ENCODE assay signal across 14 mouse cellular contexts in the genomic region with DNA sequence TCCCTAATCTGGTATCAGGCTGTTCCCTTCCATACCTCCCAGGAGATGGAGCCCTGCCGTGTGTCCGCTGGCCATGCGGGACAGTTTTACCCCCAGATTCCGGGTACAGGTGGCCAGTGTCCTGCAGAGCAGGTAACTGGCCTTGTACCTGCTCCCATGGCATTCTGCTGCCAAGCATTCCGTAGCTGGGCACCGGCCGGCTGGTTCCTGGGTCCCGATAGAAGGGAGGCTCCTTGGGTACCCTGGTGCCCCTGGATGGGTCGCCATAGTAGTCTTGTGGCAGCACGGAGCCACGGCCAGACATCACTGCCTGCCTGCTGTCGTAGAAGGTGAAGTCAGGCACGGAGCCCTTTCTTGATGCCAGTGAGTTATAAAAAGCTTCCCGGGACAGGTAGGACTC.
A peak's percentile ranks its signal among the peaks of the same experiment; 100 is the strongest.
DNase-seq lines count a peak whose midpoint lies in the region; ATAC-seq lines count a peak whose summit lies in the region.
"Had no signal": no experiment of that assay in that cellular context is flagged by ENCODE, and none has a peak within 500 bp of the region (broad histone marks: within the 10 kb centered on the region; RNA-seq: fewer than 3 reads in every experiment).

No protein-coding gene starts in this region.

- H3K9me3 ChIP-seq in limb, embryonic 12.5 days = no peaks in the 10 kb centered on the region
- no peaks in the 10 kb centered on the region for H3K9me3 ChIP-seq in limb, embryonic 10.5 days (replicated peaks)
- no peaks in the 10 kb centered on the region for H3K9me3 ChIP-seq in hindbrain, embryonic 13.5 days
- no peaks in the 10 kb centered on the region for H3K9me3 ChIP-seq in stomach, embryonic 14.5 days (ENCODE audit: control insufficient read depth, low read depth, low read length)
- H3K9me3 ChIP-seq: limb, embryonic 15.5 days; neural tube, embryonic 12.5 days had no signal

- no peak for ATAC-seq in limb, embryonic 12.5 days (ENCODE audit: insufficient number of reproducible peaks, insufficient read depth, low FRiP score, low TSS enrichment, low read depth)
- ATAC-seq in hindbrain, embryonic 13.5 days (ENCODE audit: low FRiP score) = no peak
- no peak for ATAC-seq in stomach, embryonic 14.5 days (ENCODE audit: insufficient number of reproducible peaks, insufficient read depth, low FRiP score, low read depth)
- ATAC-seq: CD4-positive, CD25-positive, alpha-beta regulatory T cell, adult 4 months had no signal

- H3K36me3 ChIP-seq in limb, embryonic 12.5 days = peaks cover 23% of the 10 kb centered on the region
- peaks cover 45% of the 10 kb centered on the region for H3K36me3 ChIP-seq in limb, embryonic 10.5 days
- no peaks in the 10 kb centered on the region; the same call in 1 of the 2 replicates for H3K36me3 ChIP-seq in hindbrain, embryonic 13.5 days
- peaks cover 8% of the 10 kb centered on the region; the same call in 1 of the 2 replicates for H3K36me3 ChIP-seq in stomach, embryonic 14.5 days (ENCODE audit: control insufficient read depth, insufficient read depth, low read length)

- peak overlapping the region; percentile 7; the same call in 1 of the 2 replicates for H3K27ac ChIP-seq in limb, embryonic 12.5 days
- no peak overlapping the region for H3K27ac ChIP-seq in limb, embryonic 10.5 days
- peak overlapping the region; percentile 75 for H3K27ac ChIP-seq in hindbrain, embryonic 13.5 days
- peak overlapping the region; percentile 82 for H3K27ac ChIP-seq in stomach, embryonic 14.5 days (ENCODE audit: low read length)

- H3K27me3 ChIP-seq in limb, embryonic 12.5 days = no peaks in the 10 kb centered on the region
- H3K27me3 ChIP-seq in limb, embryonic 10.5 days (ENCODE audit: low read depth, poor library complexity, severe bottlenecking) = no peaks in the 10 kb centered on the region
- H3K27me3 ChIP-seq in hindbrain, embryonic 13.5 days = no peaks in the 10 kb centered on the region
- H3K27me3 ChIP-seq in stomach, embryonic 14.5 days (ENCODE audit: control insufficient read depth, insufficient read depth, low read length) = no peaks in the 10 kb centered on the region
- H3K27me3 ChIP-seq: limb, embryonic 15.5 days; neural tube, embryonic 12.5 days had no signal

- WGBS in limb, embryonic 12.5 days = 95% methylated on average over 14 of the region's 14 CpGs
- 91% methylated on average over 14 of the region's 14 CpGs for WGBS in limb, embryonic 10.5 days
- 93% methylated on average over 14 of the region's 14 CpGs for WGBS in hindbrain, embryonic 13.5 days
- 94% methylated on average over 14 of the region's 14 CpGs for WGBS in stomach, embryonic 14.5 days

- no peak overlapping the region for H3K9ac ChIP-seq in limb, embryonic 12.5 days (replicated peaks)
- peak overlapping the region; percentile 19 for H3K9ac ChIP-seq in hindbrain, embryonic 13.5 days
- no peak overlapping the region for H3K9ac ChIP-seq in stomach, embryonic 14.5 days (replicated peaks; ENCODE audit: low read depth, low read length)
- H3K9ac ChIP-seq: limb, embryonic 15.5 days had no signal

- H3K4me2 ChIP-seq in limb, embryonic 12.5 days = no peak overlapping the region
- H3K4me2 ChIP-seq in hindbrain, embryonic 13.5 days = no peak overlapping the region
- no peak overlapping the region for H3K4me2 ChIP-seq in stomach, embryonic 14.5 days (replicated peaks; ENCODE audit: low read depth, low read length)
- H3K4me2 ChIP-seq: limb, embryonic 15.5 days had no signal

- no peak overlapping the region for H3K4me3 ChIP-seq in limb, embryonic 12.5 days (replicated peaks)
- H3K4me3 ChIP-seq in limb, embryonic 10.5 days = no peak overlapping the region
- no peak overlapping the region for H3K4me3 ChIP-seq in hindbrain, embryonic 13.5 days
- no peak overlapping the region for H3K4me3 ChIP-seq in stomach, embryonic 14.5 days (ENCODE audit: low read depth, low read length)
- H3K4me3 ChIP-seq: limb, embryonic 15.5 days; neural tube, embryonic 12.5 days had no signal

- DNase-seq in heart, adult 11 months = peak; percentile 86
- DNase-seq in heart, adult 8-10 months (ENCODE audit: low spot score) = no peak
- no peak for DNase-seq in limb, embryonic 10.5 days (ENCODE audit: low spot score)
- DNase-seq in frontal cortex, postnatal 36 days (ENCODE audit: low spot score in 2 of 2) = no peak
- no peak for DNase-seq in thymus, adult 18-20 months
- DNase-seq: kidney, adult 2 months; lung, postnatal 4 days; right cerebral cortex, postnatal 25 days had no signal

- H3K4me1 ChIP-seq in limb, embryonic 12.5 days (replicated peaks) = peaks cover 64% of the 10 kb centered on the region
- peaks cover 59% of the 10 kb centered on the region for H3K4me1 ChIP-seq in limb, embryonic 10.5 days
- peaks cover 76% of the 10 kb centered on the region for H3K4me1 ChIP-seq in hindbrain, embryonic 13.5 days (replicated peaks)
- peaks cover 47% of the 10 kb centered on the region for H3K4me1 ChIP-seq in stomach, embryonic 14.5 days (ENCODE audit: control insufficient read depth, insufficient read depth, low read length)
